Mouse (Mus musculus): ENCODE measurements around the gene 4931414P19Rik.

4931414P19Rik gene

GRCm38 (mm10) chr14:54544703-54545102, 61.1 kb downstream of the 4931414P19Rik start:
- no peak for DNase-seq (ENCODE audit: low spot score in 2 of 2)

GRCm38 (mm10) chr14:54540771-54541170, 65.0 kb downstream of the 4931414P19Rik start:
- DNase-seq (ENCODE audit: low spot score in 2 of 2), result no peak

DNA sequence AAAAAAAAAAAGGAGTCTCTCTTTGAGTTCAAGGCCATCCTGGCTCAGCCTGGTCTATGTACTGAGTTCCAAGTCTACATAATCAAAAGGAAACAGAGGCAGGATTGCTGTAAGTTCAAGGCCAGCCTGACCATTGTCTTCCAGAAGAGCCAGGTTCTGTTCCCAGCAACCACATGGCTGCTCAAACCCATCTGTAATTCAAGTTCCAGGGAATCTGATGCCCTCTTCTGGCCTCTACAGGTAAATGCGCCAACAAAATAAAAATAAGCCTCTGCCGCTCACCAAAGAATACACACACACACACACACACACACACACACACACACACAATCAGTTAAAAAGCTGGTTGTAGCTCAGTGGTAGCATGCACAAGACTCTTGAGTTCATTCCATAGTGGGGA, 67.2 kb downstream of the 4931414P19Rik start:
- no peak for DNase-seq (ENCODE audit: low spot score in 2 of 2)
